Mouse (Mus musculus) stomach, embryonic 14.5 days (tissue): ENCODE data around the gene Nol8. TPM values are rescaled to one million over a fixed set of nuclear protein-coding genes. Genes with fewer than 3 reads are reported as not detected.

ENCODE experiments used
- ATAC-seq: fragments of 200-750 bp; cut with Nextera tagmentation; 2 replicates; pipeline ENCODE4 v1.8.0; 2017; ENCODE audit warnings: low read depth, moderate TSS enrichment; ENCODE audit not compliant: insufficient number of reproducible peaks, insufficient read depth, low FRiP score
- H3K27ac ChIP-seq: fragments of 300-500 bp; sonication (generic); 2 replicates; pipeline ENCODE4 v1.5.1; 2014; ENCODE audit warnings: mild to moderate bottlenecking, low read length, moderate library complexity, mixed read lengths
- H3K27me3 ChIP-seq: fragments of 300-500 bp; sonication (generic); 2 replicates; pipeline ENCODE4 v1.6.1; 2014; ENCODE audit warnings: low read length, control low read depth, mixed read lengths; ENCODE audit not compliant: control insufficient read depth, insufficient read depth
- H3K36me3 ChIP-seq: fragments of 300-500 bp; sonication (generic); 2 replicates; pipeline ENCODE4 v1.6.1; 2014; ENCODE audit warnings: mild to moderate bottlenecking, control low read depth, low read length, moderate library complexity, mixed read lengths; ENCODE audit not compliant: control insufficient read depth, insufficient read depth
- H3K4me1 ChIP-seq: fragments of 300-500 bp; sonication (generic); 2 replicates; pipeline ENCODE4 v1.6.1; 2014; ENCODE audit warnings: low read length, control low read depth, mixed read lengths; ENCODE audit not compliant: control insufficient read depth, insufficient read depth
- H3K4me2 ChIP-seq: fragments of 300-500 bp; sonication (generic); replicated peaks from 2 replicates; pipeline ENCODE4 v1.6.1; 2014; ENCODE audit warnings: low read depth, low read length, control low read depth
- H3K4me3 ChIP-seq: fragments of 300-500 bp; sonication (generic); 2 replicates; pipeline ENCODE4 v1.5.1; 2014; ENCODE audit warnings: low read depth, low read length, control low read depth
- H3K9ac ChIP-seq: fragments of 300-500 bp; sonication (generic); replicated peaks from 2 replicates; pipeline ENCODE4 v1.6.1; 2014; ENCODE audit warnings: low read depth, mild to moderate bottlenecking, control low read depth, low read length, moderate library complexity, mixed read lengths
- H3K9me3 ChIP-seq: fragments of 300-500 bp; sonication (generic); 2 replicates; pipeline ENCODE4 v1.6.1; 2016; ENCODE audit warnings: low read depth, low read length, control low read depth; ENCODE audit not compliant: control insufficient read depth
- WGBS: fragments of 180-500 bp; shearing (Covaris S2); extraction: QIAGEN DNeasy Blood & Tissue Kit; methylation state at CpG from one replicate; pipeline ENCODE4 v1.1.7; 2014; 5-methylcytosine and 5-hydroxymethylcytosine counted together
- polyA plus RNA-seq: library from polyadenylated mRNA; unstranded; fragments of >200 nt; fragmentation: Nextera tagmentation; extraction: Ambion mirVana; gene quantifications from 2 replicates; pipeline ENCODE4 v1.2.1, GENCODE M21; 2014

Gene Nol8
- polyA plus RNA-seq, 1 experiment from 2014 or later = 18.6 TPM

DNA sequence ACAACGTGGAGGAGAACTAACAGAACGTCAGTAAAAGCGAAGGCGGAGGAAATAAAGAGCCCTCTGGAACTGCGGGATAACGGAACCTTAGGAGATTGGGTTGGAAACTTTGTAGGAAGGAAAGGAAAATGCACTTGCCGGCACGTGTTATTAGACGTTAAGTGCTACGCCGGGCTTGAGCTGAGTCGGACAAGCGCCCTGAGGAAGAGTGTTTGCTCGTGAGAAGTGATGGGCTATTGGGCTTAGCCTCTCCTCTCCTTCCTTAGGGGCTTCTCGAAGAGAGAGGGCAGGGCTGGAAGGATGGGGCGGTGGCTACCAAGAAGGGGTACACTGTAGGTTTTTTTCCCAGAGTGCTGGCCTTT, 283 bp downstream of the Nol8 start:
- H3K4me2 ChIP-seq = peak overlapping the region; percentile 91
- WGBS = under 1% methylated on average over 16 of the region's 16 CpGs
- H3K4me1 ChIP-seq = 0 out of 2 replicates have a peak, but pooled peaks cover 5% of the 10 kb centered on the region
- H3K9me3 ChIP-seq = no peaks in the 10 kb centered on the region
- no peaks in the 10 kb centered on the region for H3K27me3 ChIP-seq
- ATAC-seq = peak; percentile 75
- peak overlapping the region; percentile 58; the same call in 1 of the 2 replicates for H3K27ac ChIP-seq
- no peaks in the 10 kb centered on the region; the same call in 1 of the 2 replicates for H3K36me3 ChIP-seq
- H3K9ac ChIP-seq = peak overlapping the region; percentile 53
- peak overlapping the region; percentile 84 for H3K4me3 ChIP-seq

DNA sequence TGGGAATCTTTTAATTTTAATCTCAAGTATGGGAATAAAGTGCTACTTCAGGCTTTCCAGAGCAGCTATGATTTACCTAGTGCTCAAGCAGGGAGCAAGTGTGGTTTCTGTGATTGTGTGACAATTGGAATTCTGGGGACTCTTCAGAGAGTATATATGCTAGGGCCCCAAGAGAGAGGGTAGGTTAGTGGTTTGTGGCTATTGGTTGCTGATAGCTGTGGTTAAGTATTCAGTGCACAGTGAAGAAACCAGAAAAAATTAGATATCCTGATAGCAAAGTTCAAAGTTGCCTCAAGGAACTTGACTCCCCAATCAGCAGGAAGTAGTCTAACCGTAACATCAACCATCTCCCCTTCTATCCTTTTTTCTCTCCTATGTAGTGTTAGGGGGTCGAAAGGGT, 24.9 kb downstream of the Nol8 start:
- Histone ChIP-seq H3K4me2 (no peak overlapping the region), H3K4me3 (no peak overlapping the region), H3K36me3 (peaks cover 23% of the 10 kb centered on the region), H3K27ac (no peak overlapping the region), H3K9me3 (no peaks in the 10 kb centered on the region), H3K9ac (no peak overlapping the region), H3K4me1 (peaks cover 5% of the 10 kb centered on the region; the same call in 1 of the 2 replicates), H3K27me3 (no peaks in the 10 kb centered on the region)
- no peak for ATAC-seq
- 94% methylated on average over 2 of the region's 2 CpGs for WGBS

DNA sequence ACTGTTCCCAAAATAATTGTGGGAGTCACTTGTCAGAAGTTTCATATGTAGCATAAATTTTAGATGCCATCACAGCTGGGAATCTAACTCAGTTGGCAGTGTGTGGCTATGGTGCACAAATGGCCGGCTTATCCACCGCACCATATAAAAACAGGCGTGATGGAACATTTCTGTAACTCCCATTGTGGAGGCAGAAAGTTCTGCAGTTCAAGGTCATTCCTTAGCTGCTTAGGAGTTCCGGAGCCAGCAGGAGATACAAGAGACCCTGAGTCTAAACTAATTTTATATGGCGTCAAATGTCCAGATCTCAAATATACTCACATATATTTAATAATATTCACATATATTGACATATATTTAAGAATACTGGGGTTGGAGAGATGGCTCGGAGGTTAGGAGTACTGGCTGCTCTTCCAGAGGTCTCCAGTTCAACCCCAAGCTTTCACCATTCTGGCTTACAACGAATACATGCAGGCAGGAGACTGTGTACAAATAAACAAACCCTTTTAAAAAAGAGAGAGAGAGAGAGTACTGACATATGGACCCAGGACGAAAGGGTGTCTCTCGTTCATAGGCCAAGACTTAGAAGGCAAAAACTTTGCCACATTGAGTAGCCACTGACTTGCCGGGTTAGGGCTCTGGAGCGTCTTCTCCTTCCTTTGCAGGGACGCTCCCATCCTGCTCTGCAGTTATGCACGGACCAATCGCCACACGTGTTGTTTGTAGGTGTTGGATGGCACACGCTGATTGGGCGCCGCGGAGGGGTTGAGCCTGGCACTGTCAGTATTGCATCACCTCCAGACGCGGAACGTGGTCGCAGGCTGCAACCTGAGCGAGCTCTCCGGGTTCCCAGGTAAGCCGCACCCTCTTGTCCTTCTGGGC, 28.7 kb downstream of the Nol8 start, which contains the start of gene Iars:
TSS of gene Iars (plus strand) at position 750 of the 882 bp plus-strand sequence.
- H3K4me2 ChIP-seq = peak within 1 kb of the TSS; percentile 67
- peak; percentile 100 for ATAC-seq
- H3K4me3 ChIP-seq = peak within 1 kb of the TSS; percentile 88
- no peaks in the 10 kb centered on the region for H3K27me3 ChIP-seq
- peaks cover 12% of the 10 kb centered on the region for H3K36me3 ChIP-seq
- peaks cover 5% of the 10 kb centered on the region; the same call in 1 of the 2 replicates for H3K4me1 ChIP-seq
- H3K27ac ChIP-seq = peak within 1 kb of the TSS; percentile 74; the same call in 1 of the 2 replicates
- peak within 1 kb of the TSS; percentile 76 for H3K9ac ChIP-seq
- 5% methylated on average over 26 of the region's 26 CpGs for WGBS
- H3K9me3 ChIP-seq = no peaks in the 10 kb centered on the region

DNA sequence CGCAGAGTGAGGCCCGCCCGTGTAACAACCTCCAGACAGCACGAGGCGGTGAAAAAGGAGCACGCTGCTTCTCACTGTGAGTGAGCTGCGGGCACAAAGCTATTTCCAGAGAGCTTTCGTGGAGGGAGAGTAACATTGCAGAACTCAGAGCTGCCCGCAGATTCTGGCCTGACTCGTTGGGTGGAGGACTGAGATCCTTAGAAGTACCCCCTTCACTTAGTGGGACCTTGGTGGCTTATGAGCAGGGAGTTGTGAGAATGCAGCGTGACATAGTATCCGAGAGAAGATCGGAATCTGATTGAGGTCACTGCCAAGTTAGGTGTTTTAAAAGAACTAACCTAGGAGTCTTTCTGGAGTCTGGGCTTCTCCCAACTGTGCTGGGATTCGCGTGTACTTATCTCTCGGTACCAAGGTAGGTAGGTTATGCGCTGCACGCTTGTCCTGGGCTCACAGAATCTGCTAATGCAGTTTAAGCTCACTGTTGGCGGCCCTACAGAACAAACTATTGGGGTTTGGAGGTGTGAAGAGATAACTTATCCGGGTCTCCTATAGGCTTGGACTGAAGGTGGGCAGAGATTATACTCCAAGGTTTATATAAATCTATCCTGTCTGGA, 29.5 kb downstream of the Nol8 start:
- Histone ChIP-seq H3K27ac (peak overlapping the region; percentile 74; the same call in 1 of the 2 replicates), H3K9me3 (no peaks in the 10 kb centered on the region), H3K4me1 (peaks cover 5% of the 10 kb centered on the region; the same call in 1 of the 2 replicates), H3K4me2 (peak overlapping the region; percentile 50), H3K9ac (peak overlapping the region; percentile 76), H3K4me3 (peak overlapping the region; percentile 88), H3K27me3 (no peaks in the 10 kb centered on the region), H3K36me3 (peaks cover 11% of the 10 kb centered on the region)
- WGBS = under 1% methylated on average over 20 of the region's 20 CpGs
- ATAC-seq = peak; percentile 5; the same call in 1 of the 2 replicates

DNA sequence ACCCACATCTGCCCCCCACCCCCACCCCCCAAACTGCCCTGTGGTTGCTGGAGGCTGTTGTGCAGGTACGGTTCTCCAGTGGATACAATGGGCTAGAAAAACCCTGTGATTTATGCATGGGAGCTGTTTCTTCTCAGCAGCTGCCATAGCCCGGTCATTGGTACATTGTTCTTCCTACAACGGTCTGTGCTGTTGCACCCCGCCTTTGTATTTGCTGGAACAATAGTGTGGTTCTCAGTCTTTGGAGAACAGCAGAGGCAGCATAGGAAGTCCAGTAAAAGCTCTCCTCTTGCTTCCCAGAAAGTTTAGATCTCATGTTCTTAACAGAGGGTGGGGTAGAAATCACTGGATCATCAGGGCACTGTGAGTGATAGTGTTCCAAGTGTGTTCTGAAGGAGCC, 31.4 kb downstream of the Nol8 start:
- Histone ChIP-seq H3K27ac (no peak overlapping the region), H3K27me3 (no peaks in the 10 kb centered on the region), H3K9ac (no peak overlapping the region), H3K4me1 (peaks cover 5% of the 10 kb centered on the region; the same call in 1 of the 2 replicates), H3K4me3 (no peak overlapping the region), H3K4me2 (no peak overlapping the region), H3K9me3 (no peaks in the 10 kb centered on the region), H3K36me3 (peaks cover 19% of the 10 kb centered on the region)
- no peak for ATAC-seq
- 74% methylated on average over 4 of the region's 4 CpGs for WGBS

DNA sequence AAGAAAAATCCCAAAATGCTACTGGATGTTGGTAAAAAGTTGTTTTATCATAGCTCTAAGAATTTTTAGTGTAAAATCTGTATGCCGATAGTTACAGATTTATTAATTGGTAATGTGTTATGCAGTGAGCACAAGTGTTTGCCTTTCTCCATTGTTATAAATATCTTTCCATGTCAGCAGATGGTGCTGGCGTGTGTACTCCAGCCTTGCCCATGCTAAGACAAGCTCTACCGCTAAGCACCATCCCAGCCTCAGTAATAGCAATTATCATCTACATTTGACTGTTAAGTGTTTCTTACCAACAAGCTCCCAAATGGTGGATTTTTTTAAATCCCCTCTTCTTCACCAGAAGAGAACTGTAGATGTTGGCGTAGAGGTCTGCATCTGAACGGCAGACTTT, 38.2 kb downstream of the Nol8 start:
- no peak overlapping the region for H3K27ac ChIP-seq
- H3K4me2 ChIP-seq = no peak overlapping the region
- no peak overlapping the region for H3K4me3 ChIP-seq
- H3K27me3 ChIP-seq = no peaks in the 10 kb centered on the region
- no peak for ATAC-seq
- peaks cover 47% of the 10 kb centered on the region for H3K36me3 ChIP-seq
- 96% methylated on average over 5 of the region's 5 CpGs for WGBS
- H3K9ac ChIP-seq = no peak overlapping the region
- H3K4me1 ChIP-seq = no peaks in the 10 kb centered on the region
- H3K9me3 ChIP-seq = no peaks in the 10 kb centered on the region

DNA sequence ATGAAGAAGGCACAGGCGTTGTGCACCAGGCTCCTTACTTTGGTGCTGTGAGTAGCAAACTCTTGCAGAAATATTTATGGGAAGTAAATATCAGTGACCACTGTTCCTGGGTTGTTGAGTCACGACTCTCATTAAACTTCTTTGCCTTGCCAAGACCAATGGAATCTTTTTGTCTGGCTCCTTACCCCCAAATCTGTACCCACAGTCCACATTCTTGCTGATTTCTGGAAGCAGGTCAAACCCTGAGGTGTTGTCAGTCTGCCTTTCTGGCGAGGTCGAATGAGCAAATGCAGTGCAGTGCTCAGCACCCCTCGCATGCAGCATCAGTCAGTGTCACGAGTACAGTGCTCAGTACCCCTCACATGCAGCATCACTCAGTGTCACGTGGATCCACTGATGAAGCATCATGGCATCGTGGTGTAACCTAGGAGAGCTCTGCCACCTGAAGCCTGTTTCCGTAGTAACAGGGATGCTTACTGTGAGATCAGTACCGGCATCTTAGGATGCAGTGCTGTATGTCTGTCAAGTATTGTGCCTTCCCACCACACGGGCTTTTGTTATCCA, 50.4 kb downstream of the Nol8 start:
- ATAC-seq = no peak
- H3K9me3 ChIP-seq = no peaks in the 10 kb centered on the region
- no peaks in the 10 kb centered on the region for H3K4me1 ChIP-seq
- no peak overlapping the region for H3K4me3 ChIP-seq
- WGBS = 92% methylated on average over 11 of the region's 11 CpGs
- no peak overlapping the region for H3K9ac ChIP-seq
- H3K27me3 ChIP-seq = no peaks in the 10 kb centered on the region
- H3K4me2 ChIP-seq = no peak overlapping the region
- peaks cover 58% of the 10 kb centered on the region for H3K36me3 ChIP-seq
- H3K27ac ChIP-seq = no peak overlapping the region

DNA sequence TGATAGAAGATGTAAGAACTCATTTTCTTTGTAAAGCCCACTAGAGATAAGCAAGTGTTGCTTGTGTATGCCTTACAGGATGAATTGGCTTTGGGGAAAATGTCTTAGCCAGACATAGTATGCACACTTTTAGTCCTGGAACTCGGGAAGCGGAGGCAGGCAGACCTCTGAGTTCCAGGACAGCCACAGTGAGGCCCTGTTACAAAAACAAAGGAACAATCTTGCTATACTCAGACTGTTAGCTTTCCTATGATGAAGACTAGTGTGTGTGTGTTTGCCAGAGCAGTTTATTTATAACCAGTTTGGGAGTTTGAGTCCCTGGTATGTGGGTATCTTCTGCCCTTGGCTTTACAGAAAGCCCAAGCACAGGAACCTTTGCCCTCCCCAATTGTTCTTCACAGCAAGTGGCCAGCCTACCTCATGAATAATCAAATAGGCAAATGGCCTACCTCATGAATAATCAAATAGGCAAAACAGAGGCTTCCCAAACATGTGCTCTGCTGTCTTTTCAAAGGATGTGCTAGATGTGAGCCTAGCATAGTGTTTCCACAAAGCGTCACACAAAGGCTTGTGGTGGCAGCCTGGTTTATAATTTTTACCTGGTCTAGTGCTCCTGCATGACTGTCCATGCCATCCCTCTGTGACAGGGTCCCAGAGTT, 53.3 kb downstream of the Nol8 start:
- Histone ChIP-seq H3K9me3 (no peaks in the 10 kb centered on the region), H3K4me2 (no peak overlapping the region), H3K27me3 (no peaks in the 10 kb centered on the region), H3K4me1 (no peaks in the 10 kb centered on the region), H3K4me3 (no peak overlapping the region), H3K36me3 (peaks cover 66% of the 10 kb centered on the region), H3K9ac (no peak overlapping the region), H3K27ac (no peak overlapping the region)
- no peak for ATAC-seq
- 89% methylated on average over 3 of the region's 3 CpGs for WGBS
